Mouse (Mus musculus) frontal cortex, postnatal 25 days (tissue): ENCODE results near the gene Trim8.

Experiments used
- DNase-seq, 2 experiments: peaks; one replicate each; pipeline ENCODE4 v3.0.0; 2022; ENCODE audit warnings: low spot score in 2 of 2

The Trim8 gene

GRCm38 (mm10) chr19:46504085-46504552 lies 2.6 kb downstream of the Trim8 start:
- no peak for DNase-seq

DNA sequence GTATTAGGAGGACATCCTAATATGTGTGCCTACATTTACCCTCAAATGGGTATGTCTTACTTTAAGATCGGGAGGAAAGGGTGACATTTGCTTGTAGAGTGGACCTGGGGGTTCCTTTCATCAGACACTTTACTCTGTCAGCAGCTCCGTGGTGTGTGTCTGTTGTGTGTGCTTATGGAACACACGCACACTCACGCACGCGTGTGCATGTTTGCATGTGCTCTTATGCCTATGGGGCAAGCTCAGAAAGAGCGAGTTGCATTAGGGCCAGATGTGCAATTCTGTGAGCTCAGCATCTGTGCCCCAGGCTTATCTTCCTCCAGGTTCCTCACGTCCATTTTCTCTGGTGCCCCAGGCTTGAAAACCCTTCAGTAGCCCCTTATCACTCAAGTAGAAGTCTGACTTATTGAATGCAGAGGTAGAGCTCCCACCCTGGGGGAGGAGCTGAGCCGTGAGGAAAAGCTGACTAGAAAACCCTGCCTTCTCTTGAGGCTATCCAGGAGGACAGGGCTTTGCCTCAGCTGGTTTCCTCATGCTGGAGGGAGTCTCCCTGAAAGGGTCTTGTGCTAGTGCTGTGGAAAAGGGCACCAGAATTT lies 3.4 kb downstream of the Trim8 start:
- DNase-seq = no peak

DNA sequence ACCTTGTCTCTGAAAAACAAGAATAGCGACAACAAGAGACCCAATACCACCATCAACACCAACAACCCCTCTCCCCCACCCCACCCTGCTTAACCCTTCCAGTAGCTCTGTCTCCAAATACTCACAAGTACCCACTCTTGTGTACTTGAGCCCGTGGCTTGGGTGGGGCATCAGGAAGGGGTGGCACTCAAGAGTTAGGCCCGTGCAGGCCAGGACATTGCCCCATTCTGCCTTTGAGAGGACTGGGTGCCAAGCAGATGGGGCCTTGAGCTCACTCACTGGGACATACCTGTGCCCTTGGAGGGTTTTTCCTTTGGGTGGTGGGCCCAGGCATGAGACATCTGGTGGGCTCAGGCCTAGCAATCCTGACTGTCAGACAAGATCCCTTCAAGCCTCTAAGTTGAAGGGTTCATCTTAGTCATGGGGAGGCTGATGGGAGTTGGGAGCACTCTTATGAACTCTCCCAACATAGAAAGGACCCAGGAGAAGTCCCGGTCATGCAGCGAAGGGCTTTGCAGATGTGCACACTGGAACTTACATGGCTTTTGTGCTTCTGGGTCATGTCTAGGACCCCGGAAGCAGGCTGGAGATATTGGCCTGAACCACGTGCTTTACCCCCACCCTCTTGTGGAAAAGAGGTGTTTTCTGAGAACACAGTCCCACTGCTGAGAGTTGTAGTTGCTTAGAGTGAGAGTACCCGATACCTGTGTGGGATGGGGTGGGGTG lies 4.3 kb downstream of the Trim8 start:
- no peak for DNase-seq

- no peak for DNase-seq
These were observed 4.8 kb downstream of the Trim8 start for GRCm38 (mm10) chr19:46506372-46506717.

DNA sequence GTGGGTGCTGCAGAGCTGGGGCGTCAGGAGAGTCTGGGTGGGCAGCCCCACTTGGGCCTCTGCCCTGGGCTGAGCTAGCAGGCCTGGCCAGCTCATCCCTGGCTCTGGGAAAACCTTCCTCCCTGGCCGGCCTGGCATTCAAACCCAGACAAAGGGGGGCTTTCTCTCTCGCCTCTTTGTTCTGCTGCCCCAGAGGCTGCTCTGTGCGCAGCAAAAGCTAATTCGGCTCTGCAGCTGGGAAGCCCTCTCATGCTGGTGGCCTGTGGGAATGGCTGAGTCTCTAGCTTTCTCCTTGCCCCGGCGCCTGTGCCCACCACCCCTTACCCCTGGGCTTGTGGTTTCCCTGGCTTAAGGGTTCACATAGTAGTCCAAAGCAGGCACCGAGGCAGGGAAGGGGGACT lies 5.7 kb downstream of the Trim8 start:
- DNase-seq = no peak

- DNase-seq = no peak
These were observed 6.3 kb downstream of the Trim8 start for GRCm38 (mm10) chr19:46507806-46508205.

DNA sequence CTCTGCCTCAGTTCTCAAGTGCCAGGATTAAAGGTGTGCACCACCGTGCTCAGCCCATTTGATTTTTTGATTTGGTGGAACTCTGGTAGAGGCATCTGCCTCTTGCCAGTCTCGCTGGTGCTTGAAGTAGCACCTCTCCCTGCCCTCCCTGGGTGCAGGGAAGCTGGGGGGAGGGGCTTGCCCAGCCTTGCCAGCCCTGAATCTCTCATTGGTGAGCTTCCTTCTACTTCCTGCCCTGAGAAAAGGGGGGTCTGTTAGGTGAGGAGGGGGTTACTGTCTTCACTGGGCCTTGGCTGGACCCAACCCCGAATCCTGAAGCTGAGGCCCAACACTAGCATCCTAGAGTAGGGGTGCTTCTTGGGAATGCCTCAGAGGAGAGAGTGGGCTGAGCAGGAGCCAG lies 7.2 kb downstream of the Trim8 start:
- DNase-seq = no peak

DNA sequence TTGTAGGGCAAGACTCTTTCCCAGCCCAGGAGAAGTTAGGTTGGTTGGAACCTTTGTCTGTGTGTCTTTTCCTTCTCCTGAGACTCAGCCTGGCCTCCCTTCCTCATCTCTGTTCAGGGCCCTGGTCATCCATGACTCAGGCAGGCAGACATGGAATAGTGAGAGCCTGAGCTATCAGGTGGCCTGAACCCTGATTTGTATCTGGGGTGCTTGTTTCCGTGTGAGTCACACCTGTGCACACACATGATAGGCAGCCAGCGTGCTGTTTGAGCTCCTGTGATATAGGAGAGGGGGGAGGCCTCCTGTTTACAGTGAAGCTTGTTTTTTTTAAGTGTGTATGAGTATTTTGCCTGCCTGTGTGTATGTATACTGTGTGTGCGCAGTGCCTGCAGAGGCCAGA lies 7.7 kb downstream of the Trim8 start:
- DNase-seq = no peak

GRCm38 (mm10) chr19:46509736-46510135 lies 8.2 kb downstream of the Trim8 start:
- DNase-seq = no peak

- no peak for DNase-seq
These were observed 8.9 kb downstream of the Trim8 start for GRCm38 (mm10) chr19:46510401-46510800.

DNA sequence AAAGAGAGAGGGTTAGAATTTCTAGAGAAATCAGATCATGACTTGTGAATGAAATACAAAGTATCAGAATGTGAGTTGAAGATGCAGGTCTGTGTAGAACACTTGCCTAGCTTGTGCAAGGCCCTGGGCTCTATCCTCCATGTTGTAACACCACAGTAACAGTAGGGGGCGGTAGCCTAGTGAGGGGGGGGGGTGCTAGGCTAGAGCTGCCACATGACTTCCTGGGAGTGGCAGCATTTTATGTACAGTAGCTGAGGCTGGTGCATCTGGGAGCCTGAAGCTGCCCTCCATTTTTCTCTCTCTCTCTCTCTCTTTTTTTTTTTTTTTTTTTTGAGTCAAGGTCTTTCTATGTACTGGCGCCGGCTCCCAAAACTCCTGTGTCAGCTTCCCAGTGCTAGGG lies 9.3 kb downstream of the Trim8 start:
- no peak for DNase-seq

GRCm38 (mm10) chr19:46511263-46511662 lies 9.8 kb downstream of the Trim8 start:
- DNase-seq = no peak

DNA sequence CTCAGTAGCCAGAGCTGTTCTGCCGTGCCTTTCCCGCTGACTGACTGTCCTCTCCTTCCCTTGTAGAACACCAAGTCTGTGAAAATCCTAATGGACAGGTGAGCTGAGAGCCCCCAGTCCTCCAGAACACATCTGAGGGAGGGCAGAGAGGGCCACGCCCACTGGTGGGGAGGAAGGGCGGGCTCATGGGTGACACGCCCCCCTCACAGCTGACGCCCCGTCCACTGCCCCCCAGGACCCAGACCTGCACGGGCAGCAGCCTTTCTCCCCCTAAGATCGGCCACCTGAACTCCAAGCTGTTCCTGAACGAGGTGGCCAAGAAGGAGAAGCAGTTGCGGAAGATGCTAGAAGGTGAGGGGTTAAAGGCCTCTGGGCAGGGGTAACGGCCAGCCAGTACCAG lies 12.9 kb downstream of the Trim8 start:
- DNase-seq = no peak

DNA sequence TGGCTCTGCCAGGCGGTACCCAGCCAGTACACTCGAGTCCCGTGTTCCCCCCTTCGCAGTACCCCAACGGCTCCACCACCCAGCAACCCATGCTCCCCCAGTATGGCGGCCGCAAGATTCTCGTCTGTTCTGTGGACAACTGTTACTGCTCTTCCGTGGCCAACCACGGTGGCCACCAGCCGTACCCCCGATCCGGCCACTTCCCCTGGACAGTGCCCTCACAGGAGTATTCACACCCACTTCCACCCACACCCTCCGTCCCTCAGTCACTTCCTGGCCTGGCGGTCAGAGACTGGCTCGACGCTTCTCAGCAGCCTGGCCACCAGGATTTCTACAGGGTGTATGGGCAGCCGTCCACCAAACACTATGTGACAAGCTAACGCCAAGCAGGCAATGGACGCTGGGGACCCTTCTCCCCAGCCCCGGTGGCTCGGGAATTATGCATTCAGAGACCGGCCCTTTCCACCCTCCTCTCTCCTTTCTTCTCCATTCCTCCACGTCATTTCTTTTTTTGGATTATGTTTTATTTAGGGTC lies 13.9 kb downstream of the Trim8 start:
- DNase-seq = no peak

GRCm38 (mm10) chr19:46516667-46517528 lies 15.4 kb downstream of the Trim8 start:
- no peak for DNase-seq

- DNase-seq = no peak
These were observed 16.2 kb downstream of the Trim8 start for GRCm38 (mm10) chr19:46517529-46518351.

GRCm38 (mm10) chr19:46518352-46518787 lies 16.9 kb downstream of the Trim8 start:
- no peak for DNase-seq

GRCm38 (mm10) chr19:46518828-46519621 lies 17.5 kb downstream of the Trim8 start:
- DNase-seq = no peak

GRCm38 (mm10) chr19:46521698-46522097 lies 20.2 kb downstream of the Trim8 start:
- no peak for DNase-seq

GRCm38 (mm10) chr19:46522433-46523044 lies 21.0 kb downstream of the Trim8 start:
- no peak for DNase-seq
